Mouse (Mus musculus): ENCODE measurements around the gene Cxcl9.

DNA sequence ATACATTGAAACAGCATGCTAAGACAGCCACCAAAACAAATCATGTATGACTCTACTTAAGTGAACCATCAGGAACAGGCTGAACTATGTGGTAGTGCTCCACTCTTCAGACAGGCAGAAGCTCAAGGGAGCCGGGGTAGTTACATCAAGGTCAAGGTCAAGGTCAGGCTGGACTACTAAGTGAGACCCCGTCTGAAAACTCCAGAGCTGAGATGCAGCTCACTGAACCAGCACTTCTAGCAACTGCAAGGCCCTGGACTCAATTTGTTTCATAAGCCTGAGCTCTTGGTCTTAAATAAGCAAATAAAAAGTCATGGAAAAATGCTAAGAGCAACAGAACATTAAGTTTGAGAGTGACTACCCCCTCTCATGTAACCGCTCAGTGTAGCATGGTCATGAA is 23.6 kb downstream of the Cxcl9 start:
- TF ChIP-seq CTCF (IDR thresholded peaks at IDR 0.05; ENCODE audit: extremely low read depth, insufficient read depth, low read length) (no peak), POLR2A (IDR thresholded peaks at IDR 0.05; ENCODE audit: extremely low read depth, insufficient read depth, low read length) (no peak)

Measured in cortical plate, adult 2 months (tissue).